Mouse (Mus musculus) hindbrain, embryonic 15.5 days (tissue): ENCODE data around the gene Kcnab1. TPM values are rescaled to one million over a fixed set of nuclear protein-coding genes. Genes with fewer than 3 reads are reported as not detected.

ENCODE experiments used
- ATAC-seq: fragments of 200-750 bp; cut with Nextera tagmentation; 2 replicates; pipeline ENCODE4 v1.8.0; 2017; ENCODE audit warnings: low read depth, moderate number of reproducible peaks, moderate TSS enrichment; ENCODE audit not compliant: low FRiP score
- H3K27ac ChIP-seq: fragments of 300-500 bp; sonication (generic); replicated peaks from 2 replicates; pipeline ENCODE4 v1.5.1; 2015; ENCODE audit warnings: mild to moderate bottlenecking, inconsistent platforms
- H3K27me3 ChIP-seq: fragments of 300-500 bp; sonication (generic); 2 replicates; pipeline ENCODE4 v1.6.1; 2015; ENCODE audit warnings: control low read depth, inconsistent platforms
- H3K36me3 ChIP-seq: fragments of 300-500 bp; sonication (generic); 2 replicates; pipeline ENCODE4 v1.6.1; 2015; ENCODE audit warnings: control low read depth, inconsistent platforms
- H3K4me1 ChIP-seq: fragments of 300-500 bp; sonication (generic); replicated peaks from 2 replicates; pipeline ENCODE4 v1.6.1; 2015; ENCODE audit warnings: control low read depth, inconsistent platforms
- H3K4me2 ChIP-seq: fragments of 300-500 bp; sonication (generic); 2 replicates; pipeline ENCODE4 v1.6.1; 2015; ENCODE audit warnings: moderate library complexity, mild to moderate bottlenecking, inconsistent platforms
- H3K4me3 ChIP-seq: fragments of 300-500 bp; sonication (generic); 2 replicates; pipeline ENCODE4 v1.5.1; 2015; ENCODE audit warnings: mild to moderate bottlenecking, inconsistent platforms
- H3K9ac ChIP-seq: fragments of 300-500 bp; sonication (generic); 2 replicates; pipeline ENCODE4 v1.6.1; 2015; ENCODE audit warnings: inconsistent platforms
- H3K9me3 ChIP-seq: fragments of 300-500 bp; sonication (generic); 2 replicates; pipeline ENCODE4 v1.6.1; 2016; ENCODE audit warnings: control low read depth, inconsistent platforms
- WGBS: fragments of 180-500 bp; shearing (Covaris S2); methylation state at CpG from one replicate; pipeline ENCODE4 v1.1.7; 2015; 5-methylcytosine and 5-hydroxymethylcytosine counted together
- polyA plus RNA-seq: library from polyadenylated mRNA; unstranded; fragments of >200 nt; fragmentation: Nextera tagmentation; extraction: Ambion mirVana; gene quantifications from 2 replicates; pipeline ENCODE4 v1.2.1, GENCODE M21; 2015

Gene Kcnab1
- polyA plus RNA-seq, 1 experiment from 2014 or later, result 9.6 TPM

GRCm38 (mm10) chr3:65419706-65420105 lies 310.5 kb downstream of the Kcnab1 start:
- Histone ChIP-seq H3K9me3 (no peaks in the 10 kb centered on the region), H3K9ac (no peak overlapping the region), H3K4me3 (no peak overlapping the region), H3K36me3 (no peaks in the 10 kb centered on the region), H3K4me1 (no peaks in the 10 kb centered on the region), H3K27me3 (no peaks in the 10 kb centered on the region), H3K27ac (no peak overlapping the region), H3K4me2 (no peak overlapping the region)
- 90% methylated on average over 3 of the region's 3 CpGs for WGBS
- no peak for ATAC-seq
